Mouse (Mus musculus): Measurements from ENCODE around the gene Dcxr.
"Not testable (repeated sequence)": the region's sequence is repeated elsewhere in the genome, so short reads cannot be mapped to it uniquely, and the experiment has no call there.

Gene Dcxr

DNA sequence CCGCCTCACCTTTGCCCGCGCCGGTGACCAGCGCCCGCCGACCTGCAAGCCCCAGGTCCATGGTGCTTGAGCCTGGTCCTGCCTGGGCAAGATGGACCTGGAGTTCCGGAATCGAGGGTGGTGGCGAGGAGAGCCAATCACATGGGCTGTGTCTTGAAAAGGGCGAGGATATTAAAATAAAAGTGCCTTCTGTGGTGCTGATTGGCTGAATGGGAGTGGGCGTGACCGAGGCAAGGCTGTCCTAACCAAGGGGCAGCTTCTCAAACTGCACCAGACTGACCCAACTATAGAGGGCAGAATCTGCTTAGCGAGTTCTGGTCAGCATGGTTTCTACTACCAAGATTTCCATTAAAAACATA is at the start of gene Dcxr:
Gene Dcxr (minus strand): TSS at position 113 of the 359 bp plus-strand sequence.
- DNase-seq (ENCODE audit: low spot score): no peak

- DNase-seq (ENCODE audit: low spot score): peak; percentile 94
Observed at GRCm38 (mm10) chr11:120775774-120776469, 48.8 kb upstream of the Dcxr start.

GRCm38 (mm10) chr11:120773463-120774190 is 46.5 kb upstream of the Dcxr start:
- no peak for DNase-seq (ENCODE audit: low spot score)

GRCm38 (mm10) chr11:120772749-120773148 is 45.7 kb upstream of the Dcxr start:
- no peak for DNase-seq (ENCODE audit: low spot score)

DNA sequence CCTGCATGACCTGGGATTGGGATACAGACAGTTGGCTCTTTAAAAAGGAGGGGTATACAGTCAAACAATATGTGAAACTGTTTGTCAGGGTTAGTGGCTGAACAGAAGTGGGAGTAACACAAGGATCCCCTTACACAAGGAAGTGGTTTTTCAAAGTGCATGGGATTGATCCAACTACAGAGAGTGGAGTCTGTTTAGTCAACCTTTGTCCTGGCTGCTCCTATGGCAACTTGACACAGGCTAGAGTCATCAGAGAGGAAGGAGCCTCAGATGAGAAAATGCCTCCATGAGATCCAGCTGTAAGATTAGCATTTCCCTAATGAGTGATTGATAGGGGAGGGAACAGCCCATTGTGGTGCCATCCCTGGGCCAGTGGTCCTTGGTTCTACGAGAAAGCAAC is 41.1 kb upstream of the Dcxr start:
- DNase-seq (ENCODE audit: low spot score): no peak

GRCm38 (mm10) chr11:120767023-120767422 is 39.9 kb upstream of the Dcxr start:
- DNase-seq (ENCODE audit: low spot score): not testable (repeated sequence)

DNA sequence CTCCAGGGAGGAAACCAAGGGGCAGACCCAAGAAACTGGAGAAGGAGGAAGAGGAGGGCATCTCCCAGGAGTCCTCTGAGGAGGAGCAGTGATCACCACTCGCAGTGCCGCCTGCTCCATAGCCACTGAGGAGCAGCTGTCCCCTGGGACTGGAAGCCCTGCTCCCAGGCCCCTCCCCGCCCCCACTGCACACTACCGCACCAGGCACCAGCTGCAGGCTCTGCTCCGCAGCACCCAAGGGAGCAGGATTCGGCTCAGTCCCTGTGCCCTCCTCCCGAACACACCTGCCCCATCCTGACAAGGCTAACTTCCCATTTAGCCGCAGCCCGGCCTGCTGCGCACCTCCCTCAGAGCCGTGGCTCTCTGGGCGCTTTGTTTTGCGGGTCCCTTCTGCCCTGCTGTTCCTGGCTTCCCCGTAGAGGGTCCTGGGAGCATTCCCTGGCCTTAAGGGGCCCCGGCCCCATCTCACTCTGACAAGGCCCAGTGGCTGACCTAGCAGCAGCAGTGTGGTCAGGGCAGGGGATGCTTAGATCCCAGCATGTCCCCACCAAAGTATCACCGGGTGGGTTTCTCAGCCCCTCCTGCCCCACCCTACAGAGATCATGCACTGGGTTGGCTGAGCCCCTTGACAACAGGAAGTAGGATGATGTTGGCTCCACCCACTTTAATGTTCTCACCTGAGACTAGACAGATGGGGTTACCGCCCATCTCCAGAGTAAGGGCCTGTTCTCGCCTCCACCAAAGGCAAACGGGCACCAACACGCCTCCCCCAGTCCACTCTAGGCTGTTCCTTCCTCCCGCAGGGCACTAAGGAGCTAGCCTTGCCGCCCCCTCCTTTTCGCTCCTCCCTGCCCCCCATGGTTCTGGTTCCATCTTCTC is 36.3 kb upstream of the Dcxr start:
- not testable (repeated sequence) for DNase-seq (ENCODE audit: low spot score)

- not testable (repeated sequence) for DNase-seq (ENCODE audit: low spot score)
Observed at GRCm38 (mm10) chr11:120762672-120763041, 35.6 kb upstream of the Dcxr start, which contains the start of gene Hmga1b. TSS of gene Hmga1b (plus strand) at chr11:120762794.

GRCm38 (mm10) chr11:120761811-120762671 is 35.0 kb upstream of the Dcxr start:
- DNase-seq (ENCODE audit: low spot score): no peak

DNA sequence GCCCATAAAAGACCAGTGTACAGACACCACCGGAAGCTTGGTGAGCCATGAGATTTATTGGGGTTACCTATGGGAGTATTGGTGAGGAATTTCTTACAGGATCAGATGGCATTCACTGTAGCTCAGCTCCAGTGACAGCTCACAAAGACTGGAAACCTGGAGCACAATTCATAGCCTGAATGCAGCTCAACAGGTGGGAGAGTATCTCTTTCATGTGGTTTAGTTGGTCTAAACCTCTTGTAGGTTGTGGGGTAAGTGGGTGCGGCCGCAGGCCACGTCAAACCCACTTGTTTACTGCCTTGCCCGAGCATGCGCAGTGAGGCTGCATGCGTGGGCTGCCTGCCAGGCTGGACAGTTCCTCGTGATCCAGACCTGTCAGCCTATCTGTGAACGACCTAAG is 33.2 kb upstream of the Dcxr start:
- DNase-seq (ENCODE audit: low spot score): no peak

DNA sequence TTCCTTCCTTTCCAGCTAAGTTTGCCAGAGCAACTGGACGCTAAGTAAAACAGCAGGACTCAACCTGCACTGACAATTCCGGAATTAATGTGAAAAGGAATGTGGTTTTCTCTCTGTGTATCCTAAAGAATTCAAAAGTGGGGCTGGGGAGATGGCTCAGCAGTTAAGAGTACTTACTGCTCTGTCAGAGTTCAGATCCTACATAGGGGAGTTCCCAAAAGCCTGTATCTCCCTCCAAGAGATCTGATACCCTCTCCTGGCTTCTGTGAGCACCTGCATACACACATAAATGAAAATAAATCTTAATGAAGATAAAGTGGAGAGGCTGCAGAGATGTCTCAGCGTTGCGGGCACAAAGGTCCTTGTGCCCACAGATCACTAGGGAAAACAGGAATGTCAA is 24.5 kb upstream of the Dcxr start:
- no peak for DNase-seq (ENCODE audit: low spot score)

DNA sequence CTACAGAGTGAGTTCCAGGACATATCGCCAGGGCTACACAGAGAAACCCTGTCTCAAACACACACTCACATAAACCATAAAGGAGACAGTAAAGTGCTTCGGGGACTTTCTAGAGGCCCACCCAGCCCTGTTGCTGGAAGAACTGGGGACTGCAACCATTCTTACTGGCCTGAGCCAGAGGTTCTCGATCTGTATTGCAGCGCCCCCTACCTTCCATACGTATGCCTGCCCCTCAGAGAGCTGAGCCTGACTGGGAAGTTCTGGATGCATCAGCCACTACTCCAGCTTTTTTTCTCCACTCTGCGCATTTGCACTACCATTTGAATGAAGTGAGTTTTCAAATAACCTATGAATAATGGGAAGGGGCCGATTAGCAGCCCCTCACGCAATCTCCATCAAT is 22.3 kb upstream of the Dcxr start:
- no peak for DNase-seq (ENCODE audit: low spot score)

- no peak for DNase-seq (ENCODE audit: low spot score)
Observed at GRCm38 (mm10) chr11:120747974-120748373, 20.9 kb upstream of the Dcxr start.

DNA sequence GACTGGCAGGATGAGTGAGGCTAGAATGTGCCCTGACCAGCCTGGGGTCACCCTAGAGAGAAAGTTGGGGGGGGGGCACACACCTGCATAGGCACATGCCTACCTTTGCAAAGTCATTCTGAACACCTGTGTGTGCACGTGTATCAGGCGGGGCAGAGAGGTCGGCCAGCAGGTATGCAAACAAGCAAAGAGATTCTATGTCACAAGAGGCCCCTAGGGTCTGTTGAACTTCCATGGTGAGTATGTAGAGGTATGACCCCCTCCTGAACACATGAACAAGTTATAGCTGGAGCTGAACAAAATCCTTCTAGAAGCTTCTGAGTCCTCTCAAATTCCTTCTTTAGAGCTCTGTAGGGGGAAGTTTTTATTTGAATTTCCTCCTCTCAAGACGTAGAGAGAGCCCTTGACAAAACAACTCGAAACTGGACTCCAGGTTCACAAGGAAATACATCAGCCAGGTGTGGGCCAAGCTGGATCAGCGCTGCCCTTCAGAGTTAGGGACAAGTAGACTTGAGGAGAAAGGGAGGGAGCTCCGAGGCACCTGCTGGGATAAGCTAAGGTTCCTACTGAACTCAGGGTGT is 17.1 kb upstream of the Dcxr start:
- no peak for DNase-seq (ENCODE audit: low spot score)

GRCm38 (mm10) chr11:120740981-120741380 is 13.9 kb upstream of the Dcxr start:
- no peak for DNase-seq (ENCODE audit: low spot score)

DNA sequence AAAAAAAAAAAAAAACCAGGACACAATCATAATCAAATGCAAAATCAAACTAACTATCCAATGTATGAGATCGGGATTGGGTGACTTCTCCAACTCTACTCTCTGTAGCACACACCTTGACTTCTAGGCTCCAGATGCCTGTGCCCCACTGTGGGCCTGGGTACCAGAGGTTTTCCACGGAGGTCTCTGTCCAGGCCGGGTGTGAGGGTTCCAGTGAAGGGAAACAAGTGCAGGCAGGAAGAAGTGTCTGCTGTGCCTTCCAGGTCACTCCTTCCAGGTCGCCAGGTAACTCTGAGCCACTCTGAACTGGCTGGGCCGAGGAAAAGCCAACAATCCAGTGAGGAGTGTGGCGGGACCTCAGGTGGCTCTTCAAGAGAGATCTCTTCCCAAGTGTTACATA is 9.3 kb upstream of the Dcxr start:
- no peak for DNase-seq (ENCODE audit: low spot score)

- DNase-seq (ENCODE audit: low spot score): no peak
Observed at GRCm38 (mm10) chr11:120733521-120733920, 6.4 kb upstream of the Dcxr start.

DNA sequence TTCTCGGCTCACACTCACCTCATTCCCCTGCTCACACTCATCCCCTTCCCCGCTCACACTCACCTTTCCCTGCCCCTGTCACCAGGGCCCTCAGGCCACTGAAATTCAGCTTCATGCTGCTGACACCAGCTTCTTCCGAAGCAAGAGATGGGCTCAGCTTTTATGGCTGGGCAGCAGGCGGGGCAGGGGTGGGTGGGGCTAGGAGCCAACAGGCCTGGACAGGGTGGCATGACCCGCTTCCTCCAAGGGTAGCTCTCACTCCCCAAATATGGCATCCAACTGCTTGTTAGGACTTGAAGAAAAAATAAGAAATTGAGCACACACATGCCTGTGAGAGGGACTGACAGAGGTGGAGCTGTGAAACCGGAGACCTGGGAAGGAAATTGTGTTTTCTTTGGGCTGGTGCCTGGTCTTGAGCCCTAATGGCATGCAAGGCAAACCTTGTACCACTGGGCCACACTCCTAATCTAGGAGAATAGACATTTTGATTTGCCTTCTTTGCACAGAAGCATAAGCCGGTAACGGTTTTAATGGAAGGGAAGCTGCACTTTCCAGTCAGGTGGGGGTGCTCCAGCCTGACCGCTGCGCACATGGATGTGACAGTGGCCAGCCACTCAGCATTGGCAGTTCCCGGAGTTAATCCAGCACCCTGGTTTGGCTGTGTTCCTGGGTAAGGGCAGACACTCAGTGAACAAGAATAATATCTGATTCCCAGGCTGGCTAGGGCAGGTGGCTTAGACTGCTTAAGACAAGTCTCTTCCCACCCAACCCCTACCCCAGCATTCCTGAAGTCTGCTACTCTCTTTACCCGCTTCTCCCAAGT is 5.0 kb upstream of the Dcxr start, which contains the start of gene Cbr2:
Gene Cbr2 (minus strand): TSS at position 257 of the 823 bp plus-strand sequence.
- DNase-seq (ENCODE audit: low spot score): no peak

GRCm38 (mm10) chr11:120731395-120731794 is 4.3 kb upstream of the Dcxr start:
- DNase-seq (ENCODE audit: low spot score): no peak

DNA sequence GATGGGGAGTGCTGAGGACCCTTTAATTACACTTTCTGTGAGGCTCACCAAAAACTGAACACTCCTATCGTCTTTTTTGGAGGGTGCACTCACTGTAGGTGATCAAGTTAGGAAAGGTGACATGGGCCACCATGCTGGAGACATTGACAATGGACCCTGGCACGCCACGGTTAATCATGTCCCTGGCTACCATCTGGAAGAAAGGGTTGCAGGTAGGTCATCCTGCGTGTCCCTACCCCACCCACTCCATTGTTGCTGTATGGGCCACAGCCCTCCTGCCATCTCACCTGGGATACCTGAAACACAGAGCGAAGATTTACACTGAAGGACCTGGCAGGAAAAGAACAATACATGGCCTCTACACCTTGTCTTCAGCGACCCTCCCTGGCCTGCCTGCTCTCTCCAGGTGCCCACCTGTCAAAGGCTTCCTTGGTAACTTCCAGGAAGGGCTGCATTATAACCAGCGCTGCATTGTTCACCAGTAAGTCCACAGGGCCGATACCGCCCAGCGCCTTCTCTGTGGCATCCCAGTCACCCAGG is 3.3 kb upstream of the Dcxr start:
- no peak for DNase-seq (ENCODE audit: low spot score)
